Mouse (Mus musculus): ENCODE results near the gene Dstyk. TPM values are rescaled to one million over a fixed set of nuclear protein-coding genes. Genes with fewer than 3 reads are reported as not detected.

Dstyk gene
- total and polyA plus RNA-seq, 2 experiments from 2014 or later, result 6.7 to 37.6 TPM

DNA sequence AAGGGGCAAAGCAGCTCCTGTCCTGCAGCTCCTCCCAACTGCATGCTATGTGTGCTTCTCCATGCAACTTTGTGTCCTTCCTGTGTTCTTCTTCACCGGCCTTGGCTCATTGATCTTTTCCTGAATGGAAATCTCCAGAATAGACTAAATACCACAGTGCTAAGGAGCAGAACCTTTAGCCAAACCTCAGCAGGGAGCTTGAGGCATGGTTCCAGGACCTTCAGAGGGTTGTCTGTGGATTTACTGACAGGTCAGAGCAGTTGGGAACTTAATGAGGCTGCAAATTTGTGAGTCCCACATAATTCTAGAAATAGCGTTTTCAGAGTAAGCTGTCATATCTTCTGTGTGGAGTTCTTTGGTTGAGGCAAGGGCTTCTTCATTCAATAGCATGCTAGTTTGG lies 83.2 kb downstream of the Dstyk start:
- WGBS, result 86% methylated on average over 2 of the region's 2 CpGs
- TF ChIP-seq EP300 (IDR thresholded peaks at IDR 0.05; ENCODE audit: low read depth) (no peak), CTCF (IDR thresholded peaks at IDR 0.05; ENCODE audit: low read depth) (no peak)
- H3K27me3 ChIP-seq (ENCODE audit: control insufficient read depth, insufficient read depth, low read length), result no peaks in the 10 kb centered on the region

DNA sequence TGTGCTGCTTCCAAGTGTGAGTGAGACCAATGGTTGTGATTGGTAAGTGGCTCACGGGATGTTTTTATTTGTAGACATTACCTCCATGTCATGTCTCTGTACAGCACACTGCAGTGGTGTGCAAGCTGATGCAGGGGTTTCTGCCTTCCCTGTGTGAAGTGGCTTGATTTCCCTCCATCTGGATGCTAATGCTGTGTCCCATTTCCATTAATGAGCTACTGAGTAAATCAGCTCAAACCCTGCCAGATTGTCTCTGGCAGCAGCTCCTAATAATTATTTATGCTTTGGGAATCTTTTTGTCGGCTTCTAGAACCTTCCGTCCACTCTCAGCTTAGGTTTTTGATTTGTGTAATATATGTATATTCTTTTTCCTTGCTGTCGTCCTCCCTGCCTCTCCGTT lies 87.8 kb downstream of the Dstyk start:
- Histone ChIP-seq H3K27ac (ENCODE audit: low read depth) (no peak overlapping the region), H3K4me1 (ENCODE audit: control insufficient read depth, insufficient read depth) (no peaks in the 10 kb centered on the region), H3K9me3 (replicated peaks; ENCODE audit: control insufficient read depth, low read length) (no peaks in the 10 kb centered on the region), H3K36me3 (replicated peaks; ENCODE audit: control insufficient read depth, insufficient read depth, low read length) (peaks cover 71% of the 10 kb centered on the region), H3K4me3 (ENCODE audit: low read depth, low read length) (no peak overlapping the region), H3K9ac (replicated peaks; ENCODE audit: low read depth, low read length) (no peak overlapping the region), H3K4me2 (ENCODE audit: low read depth, low read length) (no peak overlapping the region), H3K27me3 (ENCODE audit: control insufficient read depth, insufficient read depth, low read length) (no peaks in the 10 kb centered on the region)
- TF ChIP-seq CTCF (IDR thresholded peaks at IDR 0.05; ENCODE audit: low read depth) (no peak), EP300 (IDR thresholded peaks at IDR 0.05; ENCODE audit: low read depth) (no peak)
- DNase-seq (ENCODE audit: low spot score) (no peak), ATAC-seq (ENCODE audit: insufficient read depth, low read depth) (no peak)
- WGBS, result 89% methylated on average over 5 of the region's 5 CpGs

More for the DNA sequence above, 83.2 kb downstream of the Dstyk start:
- no peaks in the 10 kb centered on the region for H3K4me1 ChIP-seq (ENCODE audit: control insufficient read depth, insufficient read depth)
- DNase-seq (ENCODE audit: low spot score) (no peak), ATAC-seq (ENCODE audit: insufficient read depth, low read depth) (no peak)
- no peak overlapping the region for H3K9ac ChIP-seq (replicated peaks; ENCODE audit: low read depth, low read length)
- H3K36me3 ChIP-seq (replicated peaks; ENCODE audit: control insufficient read depth, insufficient read depth, low read length), result peaks cover 85% of the 10 kb centered on the region
- no peak overlapping the region for H3K4me3 ChIP-seq (ENCODE audit: low read depth, low read length)
- H3K9me3 ChIP-seq (replicated peaks; ENCODE audit: control insufficient read depth, low read length), result no peaks in the 10 kb centered on the region
- no peak overlapping the region for H3K4me2 ChIP-seq (ENCODE audit: low read depth, low read length)
- no peak overlapping the region for H3K27ac ChIP-seq (ENCODE audit: low read depth)

DNA sequence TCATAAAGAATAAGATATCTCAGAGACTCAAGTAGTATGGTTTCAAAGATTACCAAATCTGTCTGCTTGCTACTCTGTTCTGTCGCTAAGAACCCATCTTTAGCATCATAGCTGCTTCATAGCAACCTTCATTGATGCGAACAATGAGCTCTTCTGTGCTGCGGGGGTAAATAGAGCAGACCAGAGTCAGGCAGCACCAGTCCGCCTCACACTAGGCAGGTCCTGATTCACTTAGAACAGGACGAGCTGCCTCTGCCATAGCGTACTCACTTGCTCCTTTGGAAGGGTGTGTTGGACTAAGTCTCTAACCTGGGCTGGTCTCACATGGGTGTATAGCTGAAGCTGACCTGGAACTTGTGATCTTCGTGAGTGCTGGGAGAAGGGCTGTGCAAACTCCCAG lies 88.7 kb downstream of the Dstyk start, which contains the start of gene Tmem81:
Gene Tmem81, plus strand, starts transcription at position 173 of the 400 bp plus-strand sequence.
- Histone ChIP-seq H3K9me3 (replicated peaks; ENCODE audit: control insufficient read depth, low read length) (no peaks in the 10 kb centered on the region), H3K4me3 (ENCODE audit: low read depth, low read length) (no peak within 1 kb of the TSS), H3K9ac (replicated peaks; ENCODE audit: low read depth, low read length) (no peak within 1 kb of the TSS), H3K36me3 (replicated peaks; ENCODE audit: control insufficient read depth, insufficient read depth, low read length) (peaks cover 62% of the 10 kb centered on the region), H3K27me3 (ENCODE audit: control insufficient read depth, insufficient read depth, low read length) (no peaks in the 10 kb centered on the region), H3K4me1 (ENCODE audit: control insufficient read depth, insufficient read depth) (no peaks in the 10 kb centered on the region), H3K27ac (ENCODE audit: low read depth) (no peak within 1 kb of the TSS), H3K4me2 (ENCODE audit: low read depth, low read length) (no peak within 1 kb of the TSS)
- ATAC-seq (ENCODE audit: insufficient read depth, low read depth) (no peak), DNase-seq (ENCODE audit: low spot score) (no peak)
- TF ChIP-seq EP300 (IDR thresholded peaks at IDR 0.05; ENCODE audit: low read depth) (no peak), CTCF (IDR thresholded peaks at IDR 0.05; ENCODE audit: low read depth) (no peak)
- 94% methylated on average over 7 of the region's 7 CpGs for WGBS

DNA sequence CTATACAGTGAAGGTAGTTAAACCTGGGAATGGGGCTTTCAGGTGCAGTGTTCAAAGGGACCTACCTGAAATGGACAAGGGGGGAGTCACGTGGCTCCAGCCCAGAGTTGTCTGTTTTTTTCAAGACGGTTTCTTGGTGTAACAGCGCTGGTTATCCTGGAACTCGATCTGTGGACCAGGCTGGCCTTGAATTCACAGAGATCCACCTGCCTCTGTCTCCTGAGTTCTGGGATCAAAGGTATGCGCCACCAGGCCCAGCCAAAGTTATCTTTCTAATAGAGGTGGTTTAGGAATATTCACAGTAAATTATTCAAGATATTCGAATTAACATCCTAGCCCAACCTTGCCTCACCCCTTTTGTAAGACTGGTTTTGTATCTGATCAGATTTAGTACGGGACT lies 89.3 kb downstream of the Dstyk start:
- peaks cover 56% of the 10 kb centered on the region for H3K36me3 ChIP-seq (replicated peaks; ENCODE audit: control insufficient read depth, insufficient read depth, low read length)
- H3K4me2 ChIP-seq (ENCODE audit: low read depth, low read length), result no peak overlapping the region
- no peak overlapping the region for H3K9ac ChIP-seq (replicated peaks; ENCODE audit: low read depth, low read length)
- no peak overlapping the region for H3K27ac ChIP-seq (ENCODE audit: low read depth)
- DNase-seq (ENCODE audit: low spot score) (no peak), ATAC-seq (ENCODE audit: insufficient read depth, low read depth) (no peak)
- TF ChIP-seq EP300 (IDR thresholded peaks at IDR 0.05; ENCODE audit: low read depth), result no peak
- no peak for TF ChIP-seq CTCF (IDR thresholded peaks at IDR 0.05; ENCODE audit: low read depth)
- 88% methylated on average over 7 of the region's 7 CpGs for WGBS
- no peaks in the 10 kb centered on the region for H3K9me3 ChIP-seq (replicated peaks; ENCODE audit: control insufficient read depth, low read length)
- H3K4me1 ChIP-seq (ENCODE audit: control insufficient read depth, insufficient read depth), result no peaks in the 10 kb centered on the region
- H3K27me3 ChIP-seq (ENCODE audit: control insufficient read depth, insufficient read depth, low read length), result no peaks in the 10 kb centered on the region
- no peak overlapping the region for H3K4me3 ChIP-seq (ENCODE audit: low read depth, low read length)

DNA sequence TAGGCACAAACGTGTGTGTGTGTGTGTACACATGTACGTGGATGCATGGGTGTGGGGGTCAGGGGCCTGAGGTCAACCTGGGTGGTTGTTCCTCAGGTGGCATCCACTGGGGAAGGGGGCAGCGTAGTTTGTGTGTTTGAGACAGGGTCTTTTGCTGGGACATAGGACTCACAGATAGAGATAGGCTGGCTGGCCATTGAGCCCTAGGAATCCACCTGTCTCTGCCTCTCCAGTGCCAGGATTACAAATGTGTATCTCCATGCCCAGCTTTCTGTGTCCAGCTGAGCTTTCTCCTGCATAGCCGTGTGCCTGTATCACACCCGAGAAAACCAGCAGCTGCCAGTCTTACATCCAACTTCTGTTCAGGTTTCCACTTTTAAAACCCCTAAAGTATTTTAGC lies 92.4 kb downstream of the Dstyk start:
- no peak overlapping the region for H3K9ac ChIP-seq (replicated peaks; ENCODE audit: low read depth, low read length)
- no peak overlapping the region for H3K4me2 ChIP-seq (ENCODE audit: low read depth, low read length)
- no peak overlapping the region for H3K27ac ChIP-seq (ENCODE audit: low read depth)
- H3K4me1 ChIP-seq (ENCODE audit: control insufficient read depth, insufficient read depth), result no peaks in the 10 kb centered on the region
- no peaks in the 10 kb centered on the region for H3K9me3 ChIP-seq (replicated peaks; ENCODE audit: control insufficient read depth, low read length)
- H3K36me3 ChIP-seq (replicated peaks; ENCODE audit: control insufficient read depth, insufficient read depth, low read length), result peaks cover 34% of the 10 kb centered on the region
- H3K27me3 ChIP-seq (ENCODE audit: control insufficient read depth, insufficient read depth, low read length), result 0 out of 2 replicates have a peak, but pooled peaks cover 5% of the 10 kb centered on the region
- no peak for TF ChIP-seq CTCF (IDR thresholded peaks at IDR 0.05; ENCODE audit: low read depth)
- TF ChIP-seq EP300 (IDR thresholded peaks at IDR 0.05; ENCODE audit: low read depth), result no peak
- DNase-seq (ENCODE audit: low spot score), result no peak
- no peak overlapping the region for H3K4me3 ChIP-seq (ENCODE audit: low read depth, low read length)
- 88% methylated on average over 5 of the region's 5 CpGs for WGBS
- ATAC-seq (ENCODE audit: insufficient read depth, low read depth), result no peak

DNA sequence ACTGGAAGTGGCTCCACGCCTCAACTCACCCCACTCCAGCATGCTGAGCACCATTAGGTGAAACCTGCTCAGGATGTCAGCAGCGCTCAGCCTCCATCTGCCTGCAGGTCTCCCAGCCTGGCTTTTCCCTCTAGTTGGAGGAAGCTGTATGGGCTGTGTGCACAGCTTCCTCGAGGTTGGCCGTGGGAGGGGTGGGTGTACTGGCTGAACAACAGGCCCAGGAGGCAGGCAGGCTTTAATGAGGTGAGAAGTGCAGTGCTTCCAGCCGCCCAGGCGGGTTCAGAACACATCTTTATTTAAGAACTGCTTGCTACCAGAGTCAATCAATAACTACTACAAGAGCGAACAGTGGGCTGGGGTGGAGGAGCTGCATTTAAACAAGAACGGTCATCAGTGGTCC lies 94.2 kb downstream of the Dstyk start:
- no peak for TF ChIP-seq EP300 (IDR thresholded peaks at IDR 0.05; ENCODE audit: low read depth)
- no peak for TF ChIP-seq CTCF (IDR thresholded peaks at IDR 0.05; ENCODE audit: low read depth)
- H3K9ac ChIP-seq (replicated peaks; ENCODE audit: low read depth, low read length), result no peak overlapping the region
- H3K4me2 ChIP-seq (ENCODE audit: low read depth, low read length), result no peak overlapping the region
- ATAC-seq (ENCODE audit: insufficient read depth, low read depth), result no peak
- H3K27me3 ChIP-seq (ENCODE audit: control insufficient read depth, insufficient read depth, low read length), result 0 out of 2 replicates have a peak, but pooled peaks cover 9% of the 10 kb centered on the region
- H3K9me3 ChIP-seq (replicated peaks; ENCODE audit: control insufficient read depth, low read length), result no peaks in the 10 kb centered on the region
- 55% methylated on average over 8 of the region's 8 CpGs for WGBS
- H3K36me3 ChIP-seq (replicated peaks; ENCODE audit: control insufficient read depth, insufficient read depth, low read length), result peaks cover 18% of the 10 kb centered on the region
- H3K4me1 ChIP-seq (ENCODE audit: control insufficient read depth, insufficient read depth), result no peaks in the 10 kb centered on the region
- DNase-seq (ENCODE audit: low spot score), result no peak
- H3K27ac ChIP-seq (ENCODE audit: low read depth), result no peak overlapping the region
- no peak overlapping the region for H3K4me3 ChIP-seq (ENCODE audit: low read depth, low read length)

Measured in heart, postnatal 0 days (tissue).